23 mouse cellular contexts compared by ENCODE assay signal in the genomic region with DNA sequence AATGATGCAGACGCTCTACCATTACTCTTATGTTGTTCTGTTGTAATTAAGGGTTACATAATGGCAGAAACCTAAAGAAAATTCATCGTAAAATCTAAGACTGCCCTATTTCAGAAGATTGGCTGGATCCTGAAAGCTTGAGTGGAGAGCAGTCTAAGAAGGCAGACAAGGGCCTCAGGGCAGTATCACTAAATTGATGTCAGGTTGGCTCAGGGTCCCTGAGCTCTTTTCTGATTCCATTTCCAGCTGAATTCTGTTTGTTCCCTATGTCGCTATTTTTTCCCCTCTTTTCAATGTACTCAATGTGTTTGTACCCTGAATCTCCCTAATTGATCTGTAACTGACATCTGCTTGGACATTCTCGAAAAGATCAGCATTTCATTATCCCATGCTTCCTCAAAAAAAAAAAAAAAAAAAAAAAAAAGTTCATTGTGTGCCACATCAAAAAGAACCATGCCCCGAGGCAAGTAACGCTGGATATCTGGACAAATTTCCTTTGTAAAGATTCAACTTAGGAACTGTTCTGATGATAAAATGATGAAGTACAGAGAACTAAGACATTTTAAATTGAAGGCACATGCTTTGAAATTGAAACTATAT.
A peak's percentile ranks its signal among the peaks of the same experiment; 100 is the strongest.
DNase-seq lines count a peak whose midpoint lies in the region; ATAC-seq lines count a peak whose summit lies in the region.
"Had no signal": no experiment of that assay in that cellular context is flagged by ENCODE, and none has a peak within 500 bp of the region (broad histone marks: within the 10 kb centered on the region; RNA-seq: fewer than 3 reads in every experiment).

No protein-coding gene starts in this region.

- peak; percentile 48 for DNase-seq in forebrain, embryonic 11.5 days (ENCODE audit: low spot score)
- DNase-seq in forelimb bud, embryonic 11.5 days (ENCODE audit: low read depth, low spot score) = peak; percentile 68
- DNase-seq in thymus, postnatal 4 days = no peak
- no peak for DNase-seq in layer of hippocampus, adult 8-10 months (ENCODE audit: low spot score in 2 of 2)
- DNase-seq in adrenal gland, adult (ENCODE audit: inconsistent age in 2 of 2, low spot score in 1 of 2) = no peak
- DNase-seq: adrenal gland, adult 8-10 months; cerebellum, adult 11-12 months; cerebellum, postnatal 14 days; gastrocnemius, postnatal 36 days; kidney, postnatal 36 days; layer of hippocampus, adult 9-11 months; liver, embryonic 13.5 days; thymus, postnatal 25 days had no signal

- H3K9me3 ChIP-seq in forebrain, embryonic 11.5 days (ENCODE audit: control insufficient read depth, low read length) = no peaks in the 10 kb centered on the region
- H3K9me3 ChIP-seq in forebrain, embryonic 15.5 days = no peaks in the 10 kb centered on the region
- no peaks in the 10 kb centered on the region for H3K9me3 ChIP-seq in midbrain, embryonic 13.5 days
- H3K9me3 ChIP-seq in midbrain, embryonic 15.5 days = no peaks in the 10 kb centered on the region
- H3K9me3 ChIP-seq: embryonic facial prominence, embryonic 12.5 days; heart, embryonic 10.5 days; hindbrain, embryonic 13.5 days; intestine, embryonic 15.5 days; limb, embryonic 13.5 days; liver, embryonic 13.5 days; lung, embryonic 15.5 days had no signal

- H3K4me1 ChIP-seq in forebrain, embryonic 11.5 days (replicated peaks; ENCODE audit: control insufficient read depth, insufficient read depth, low read length) = no peaks in the 10 kb centered on the region
- H3K4me1 ChIP-seq in forebrain, embryonic 15.5 days = no peaks in the 10 kb centered on the region
- no peaks in the 10 kb centered on the region for H3K4me1 ChIP-seq in midbrain, embryonic 13.5 days (replicated peaks)
- no peaks in the 10 kb centered on the region for H3K4me1 ChIP-seq in midbrain, embryonic 15.5 days
- H3K4me1 ChIP-seq: embryonic facial prominence, embryonic 12.5 days; heart, embryonic 10.5 days; hindbrain, embryonic 13.5 days; intestine, embryonic 15.5 days; limb, embryonic 13.5 days; liver, embryonic 13.5 days; lung, embryonic 15.5 days had no signal

- H3K4me3 ChIP-seq in forebrain, embryonic 11.5 days (ENCODE audit: low read depth, low read length) = no peak overlapping the region
- no peak overlapping the region for H3K4me3 ChIP-seq in forebrain, embryonic 15.5 days
- no peak overlapping the region for H3K4me3 ChIP-seq in midbrain, embryonic 13.5 days (replicated peaks)
- no peak overlapping the region for H3K4me3 ChIP-seq in midbrain, embryonic 15.5 days
- H3K4me3 ChIP-seq: embryonic facial prominence, embryonic 12.5 days; heart, embryonic 10.5 days; hindbrain, embryonic 13.5 days; intestine, embryonic 15.5 days; limb, embryonic 13.5 days; liver, embryonic 13.5 days; lung, embryonic 15.5 days had no signal

- H3K9ac ChIP-seq in forebrain, embryonic 11.5 days (ENCODE audit: low read length) = no peak overlapping the region
- H3K9ac ChIP-seq in forebrain, embryonic 15.5 days (replicated peaks) = no peak overlapping the region
- H3K9ac ChIP-seq in midbrain, embryonic 13.5 days (replicated peaks) = no peak overlapping the region
- H3K9ac ChIP-seq in midbrain, embryonic 15.5 days = no peak overlapping the region
- H3K9ac ChIP-seq: embryonic facial prominence, embryonic 12.5 days; hindbrain, embryonic 13.5 days; intestine, embryonic 15.5 days; limb, embryonic 13.5 days; liver, embryonic 13.5 days; lung, embryonic 15.5 days had no signal

- no peaks in the 10 kb centered on the region for H3K36me3 ChIP-seq in forebrain, embryonic 11.5 days (ENCODE audit: control insufficient read depth, insufficient read depth, low read length)
- no peaks in the 10 kb centered on the region for H3K36me3 ChIP-seq in forebrain, embryonic 15.5 days
- no peaks in the 10 kb centered on the region for H3K36me3 ChIP-seq in midbrain, embryonic 13.5 days
- no peaks in the 10 kb centered on the region for H3K36me3 ChIP-seq in midbrain, embryonic 15.5 days (replicated peaks)
- H3K36me3 ChIP-seq: embryonic facial prominence, embryonic 12.5 days; heart, embryonic 10.5 days; hindbrain, embryonic 13.5 days; intestine, embryonic 15.5 days; limb, embryonic 13.5 days; liver, embryonic 13.5 days; lung, embryonic 15.5 days had no signal

- peak; percentile 63; the same call in 1 of the 2 replicates for ATAC-seq in forebrain, embryonic 11.5 days (replicated peaks; ENCODE audit: low FRiP score)
- no peak; the same call in 1 of the 2 replicates for ATAC-seq in forebrain, embryonic 15.5 days (replicated peaks)
- ATAC-seq in midbrain, embryonic 13.5 days = peak; percentile 76
- no peak; the same call in 1 of the 2 replicates for ATAC-seq in midbrain, embryonic 15.5 days (replicated peaks)
- ATAC-seq: intestine, embryonic 15.5 days had no signal

- H3K27me3 ChIP-seq in forebrain, embryonic 11.5 days (ENCODE audit: control insufficient read depth, insufficient read depth, low read length) = no peaks in the 10 kb centered on the region
- no peaks in the 10 kb centered on the region for H3K27me3 ChIP-seq in forebrain, embryonic 15.5 days
- no peaks in the 10 kb centered on the region for H3K27me3 ChIP-seq in midbrain, embryonic 13.5 days
- no peaks in the 10 kb centered on the region for H3K27me3 ChIP-seq in midbrain, embryonic 15.5 days (replicated peaks)
- H3K27me3 ChIP-seq: embryonic facial prominence, embryonic 12.5 days; hindbrain, embryonic 13.5 days; intestine, embryonic 15.5 days; limb, embryonic 13.5 days; liver, embryonic 13.5 days; lung, embryonic 15.5 days had no signal

- WGBS in forebrain, embryonic 11.5 days = 31% methylated on average over 6 of the region's 6 CpGs
- 17% methylated on average over 6 of the region's 6 CpGs for WGBS in forebrain, embryonic 15.5 days
- 28% methylated on average over 6 of the region's 6 CpGs for WGBS in midbrain, embryonic 13.5 days
- 27% methylated on average over 6 of the region's 6 CpGs for WGBS in midbrain, embryonic 15.5 days

- no peak overlapping the region for H3K27ac ChIP-seq in forebrain, embryonic 11.5 days (ENCODE audit: low read depth, low read length)
- H3K27ac ChIP-seq in forebrain, embryonic 15.5 days (replicated peaks) = no peak overlapping the region
- no peak overlapping the region for H3K27ac ChIP-seq in midbrain, embryonic 13.5 days
- no peak overlapping the region for H3K27ac ChIP-seq in midbrain, embryonic 15.5 days
- H3K27ac ChIP-seq: embryonic facial prominence, embryonic 12.5 days; heart, embryonic 10.5 days; hindbrain, embryonic 13.5 days; intestine, embryonic 15.5 days; limb, embryonic 13.5 days; liver, embryonic 13.5 days; lung, embryonic 15.5 days; macrophage had no signal

- H3K4me2 ChIP-seq in forebrain, embryonic 11.5 days (ENCODE audit: low read depth, low read length, severe bottlenecking) = no peak overlapping the region
- H3K4me2 ChIP-seq in forebrain, embryonic 15.5 days (replicated peaks) = no peak overlapping the region
- no peak overlapping the region for H3K4me2 ChIP-seq in midbrain, embryonic 13.5 days (replicated peaks)
- no peak overlapping the region for H3K4me2 ChIP-seq in midbrain, embryonic 15.5 days
- H3K4me2 ChIP-seq: embryonic facial prominence, embryonic 12.5 days; hindbrain, embryonic 13.5 days; intestine, embryonic 15.5 days; limb, embryonic 13.5 days; liver, embryonic 13.5 days; lung, embryonic 15.5 days had no signal

Comparison
In these comparisons a context has a peak if more than half of its experiments do, and no peak if none do; other contexts are left out.
1. ATAC-seq: peak in forebrain, embryonic 11.5 days (single experiment) and midbrain, embryonic 13.5 days (single experiment); none in forebrain, embryonic 15.5 days (single experiment) and midbrain, embryonic 15.5 days (single experiment).
2. DNase-seq: peak in forebrain, embryonic 11.5 days (single experiment) and forelimb bud, embryonic 11.5 days (single experiment); none in thymus, postnatal 4 days (single experiment), layer of hippocampus, adult 8-10 months (0 of 2) and adrenal gland, adult (0 of 2).